Mouse (Mus musculus): Measurements from ENCODE around the gene Lyve1. TPM values are rescaled to one million over a fixed set of nuclear protein-coding genes. Genes with fewer than 3 reads are reported as not detected.
"Not testable (repeated sequence)": the region's sequence is repeated elsewhere in the genome, so short reads cannot be mapped to it uniquely, and the experiment has no call there.

Gene Lyve1
- 13.8 and 15.1 TPM in 2 replicates for polyA plus RNA-seq (2015; fragmentation: Nextera tagmentation; extraction: Ambion mirVana)

GRCm38 (mm10) chr7:110862751-110863289 lies at the start of gene Lyve1:
Gene Lyve1 (minus strand): TSS chr7:110863239.
- ATAC-seq: no peak
- Histone ChIP-seq H3K4me2 (ENCODE audit: low read depth, low read length) (no peak within 1 kb of the TSS), H3K27me3 (replicated peaks; ENCODE audit: control insufficient read depth, insufficient read depth, low read length) (no peaks in the 10 kb centered on the region), H3K4me1 (ENCODE audit: control insufficient read depth, insufficient read depth, low read length) (peaks cover 29% of the 10 kb centered on the region), H3K27ac (ENCODE audit: low read length) (0 out of 2 replicates have a peak within 1 kb of the TSS, but pooled peaks have one; percentile 16), H3K9me3 (ENCODE audit: control insufficient read depth, low read length) (no peaks in the 10 kb centered on the region), H3K36me3 (ENCODE audit: control insufficient read depth, insufficient read depth, low read length) (no peaks in the 10 kb centered on the region), H3K9ac (ENCODE audit: low read depth, low read length) (no peak within 1 kb of the TSS), H3K4me3 (ENCODE audit: low read length) (no peak within 1 kb of the TSS)
- WGBS: 67% methylated on average over 12 of the region's 12 CpGs

GRCm38 (mm10) chr7:110908209-110909144 lies 45.4 kb upstream of the Lyve1 start:
- no peaks in the 10 kb centered on the region for H3K36me3 ChIP-seq (ENCODE audit: control insufficient read depth, insufficient read depth, low read length)
- no peak overlapping the region for H3K9ac ChIP-seq (ENCODE audit: low read depth, low read length)
- no peak overlapping the region for H3K4me3 ChIP-seq (ENCODE audit: low read length)
- no peak overlapping the region for H3K27ac ChIP-seq (ENCODE audit: low read length)
- H3K9me3 ChIP-seq (ENCODE audit: control insufficient read depth, low read length): no peaks in the 10 kb centered on the region
- peaks cover 2% of the 10 kb centered on the region; the same call in 1 of the 2 replicates for H3K4me1 ChIP-seq (ENCODE audit: control insufficient read depth, insufficient read depth, low read length)
- WGBS: 75% methylated on average over 8 of the region's 8 CpGs
- H3K27me3 ChIP-seq (replicated peaks; ENCODE audit: control insufficient read depth, insufficient read depth, low read length): no peaks in the 10 kb centered on the region
- no peak overlapping the region for H3K4me2 ChIP-seq (ENCODE audit: low read depth, low read length)
- no peak for ATAC-seq

GRCm38 (mm10) chr7:110906566-110906965 lies 43.5 kb upstream of the Lyve1 start:
- WGBS: 85% methylated on average over 2 of the region's 2 CpGs
- no peak overlapping the region for H3K4me2 ChIP-seq (ENCODE audit: low read depth, low read length)
- no peak overlapping the region for H3K9ac ChIP-seq (ENCODE audit: low read depth, low read length)
- H3K27me3 ChIP-seq (replicated peaks; ENCODE audit: control insufficient read depth, insufficient read depth, low read length): no peaks in the 10 kb centered on the region
- no peak overlapping the region for H3K27ac ChIP-seq (ENCODE audit: low read length)
- H3K9me3 ChIP-seq (ENCODE audit: control insufficient read depth, low read length): no peaks in the 10 kb centered on the region
- no peak overlapping the region for H3K4me3 ChIP-seq (ENCODE audit: low read length)
- ATAC-seq: no peak
- H3K36me3 ChIP-seq (ENCODE audit: control insufficient read depth, insufficient read depth, low read length): no peaks in the 10 kb centered on the region
- no peaks in the 10 kb centered on the region for H3K4me1 ChIP-seq (ENCODE audit: control insufficient read depth, insufficient read depth, low read length)

GRCm38 (mm10) chr7:110903226-110903625 lies 40.2 kb upstream of the Lyve1 start:
- Histone ChIP-seq H3K4me3 (ENCODE audit: low read length) (no peak overlapping the region), H3K9ac (ENCODE audit: low read depth, low read length) (no peak overlapping the region), H3K27ac (ENCODE audit: low read length) (no peak overlapping the region), H3K4me2 (ENCODE audit: low read depth, low read length) (no peak overlapping the region), H3K9me3 (ENCODE audit: control insufficient read depth, low read length) (no peaks in the 10 kb centered on the region), H3K4me1 (ENCODE audit: control insufficient read depth, insufficient read depth, low read length) (no peaks in the 10 kb centered on the region), H3K36me3 (ENCODE audit: control insufficient read depth, insufficient read depth, low read length) (0 out of 2 replicates have a peak, but pooled peaks cover 4% of the 10 kb centered on the region), H3K27me3 (replicated peaks; ENCODE audit: control insufficient read depth, insufficient read depth, low read length) (no peaks in the 10 kb centered on the region)
- 66% methylated on average over 7 of the region's 7 CpGs for WGBS
- peak; percentile 46 for ATAC-seq

DNA sequence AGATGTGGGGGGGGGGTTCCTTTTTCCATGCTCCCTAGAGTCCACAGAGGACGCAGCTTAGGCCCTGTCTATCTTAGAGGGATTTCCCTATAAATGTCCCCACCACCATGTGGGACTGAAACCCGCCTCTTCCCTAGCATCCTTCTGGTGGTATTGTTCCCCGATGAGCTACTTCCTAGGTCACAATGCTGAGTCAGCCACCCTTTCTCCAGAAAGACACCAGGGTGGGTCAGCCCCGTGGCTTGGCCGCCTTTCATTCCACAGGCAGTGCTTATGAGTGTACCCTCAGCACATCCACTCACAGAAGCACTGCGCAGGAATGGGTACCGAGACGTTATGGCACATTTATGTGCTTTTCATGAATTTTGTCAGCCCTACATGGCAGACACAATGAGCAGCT lies 34.2 kb upstream of the Lyve1 start:
- Histone ChIP-seq H3K9me3 (ENCODE audit: control insufficient read depth, low read length) (no peaks in the 10 kb centered on the region), H3K36me3 (ENCODE audit: control insufficient read depth, insufficient read depth, low read length) (0 out of 2 replicates have a peak, but pooled peaks cover 4% of the 10 kb centered on the region), H3K27ac (ENCODE audit: low read length) (no peak overlapping the region), H3K4me2 (ENCODE audit: low read depth, low read length) (no peak overlapping the region), H3K4me3 (ENCODE audit: low read length) (no peak overlapping the region), H3K9ac (ENCODE audit: low read depth, low read length) (no peak overlapping the region), H3K27me3 (replicated peaks; ENCODE audit: control insufficient read depth, insufficient read depth, low read length) (no peaks in the 10 kb centered on the region), H3K4me1 (ENCODE audit: control insufficient read depth, insufficient read depth, low read length) (peaks cover 22% of the 10 kb centered on the region)
- ATAC-seq: no peak
- 92% methylated on average over 8 of the region's 8 CpGs for WGBS

- no peak overlapping the region for H3K4me2 ChIP-seq (ENCODE audit: low read depth, low read length)
- H3K27me3 ChIP-seq (replicated peaks; ENCODE audit: control insufficient read depth, insufficient read depth, low read length): no peaks in the 10 kb centered on the region
- 94% methylated on average over 7 of the region's 7 CpGs for WGBS
- no peak overlapping the region for H3K9ac ChIP-seq (ENCODE audit: low read depth, low read length)
- no peaks in the 10 kb centered on the region for H3K9me3 ChIP-seq (ENCODE audit: control insufficient read depth, low read length)
- no peak for ATAC-seq
- no peak overlapping the region for H3K4me3 ChIP-seq (ENCODE audit: low read length)
- peaks cover 22% of the 10 kb centered on the region for H3K4me1 ChIP-seq (ENCODE audit: control insufficient read depth, insufficient read depth, low read length)
- no peak overlapping the region for H3K27ac ChIP-seq (ENCODE audit: low read length)
- 0 out of 2 replicates have a peak, but pooled peaks cover 4% of the 10 kb centered on the region for H3K36me3 ChIP-seq (ENCODE audit: control insufficient read depth, insufficient read depth, low read length)
Observed at GRCm38 (mm10) chr7:110896453-110896852, 33.4 kb upstream of the Lyve1 start.

DNA sequence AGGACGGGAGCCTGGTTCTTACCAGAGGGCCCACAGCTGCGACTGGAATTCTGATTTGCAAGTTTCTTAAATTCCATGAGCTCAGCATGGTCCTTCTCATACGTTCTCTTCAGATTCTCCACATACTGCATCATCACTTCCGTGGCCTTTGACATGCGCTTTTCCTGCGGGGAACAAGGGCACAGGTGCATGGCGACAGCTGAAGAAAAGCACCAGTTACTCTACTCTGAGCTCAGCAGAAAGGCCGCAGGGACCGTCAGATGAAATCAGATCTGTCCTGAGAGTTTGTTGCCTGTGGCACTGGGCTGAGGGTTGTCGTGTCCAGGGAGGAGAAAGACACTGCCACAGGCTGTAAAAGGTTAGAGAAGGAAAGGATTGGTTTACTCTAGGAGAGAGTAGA lies 32.7 kb upstream of the Lyve1 start:
- H3K4me1 ChIP-seq (ENCODE audit: control insufficient read depth, insufficient read depth, low read length): peaks cover 27% of the 10 kb centered on the region
- ATAC-seq; H3K4me2 ChIP-seq (ENCODE audit: low read depth, low read length); H3K9me3 ChIP-seq (ENCODE audit: control insufficient read depth, low read length); H3K4me3 ChIP-seq (ENCODE audit: low read length); H3K27ac ChIP-seq (ENCODE audit: low read length); H3K36me3 ChIP-seq (ENCODE audit: control insufficient read depth, insufficient read depth, low read length); H3K27me3 ChIP-seq (replicated peaks; ENCODE audit: control insufficient read depth, insufficient read depth, low read length); H3K9ac ChIP-seq (ENCODE audit: low read depth, low read length): not testable (repeated sequence)
- 86% methylated on average over 10 of the region's 10 CpGs for WGBS

GRCm38 (mm10) chr7:110894673-110895072 lies 31.6 kb upstream of the Lyve1 start:
- Histone ChIP-seq H3K4me2 (ENCODE audit: low read depth, low read length) (0 out of 2 replicates have a peak overlapping the region, but pooled peaks have one; percentile 40), H3K9me3 (ENCODE audit: control insufficient read depth, low read length) (no peaks in the 10 kb centered on the region), H3K4me3 (ENCODE audit: low read length) (no peak overlapping the region), H3K27me3 (replicated peaks; ENCODE audit: control insufficient read depth, insufficient read depth, low read length) (no peaks in the 10 kb centered on the region), H3K36me3 (ENCODE audit: control insufficient read depth, insufficient read depth, low read length) (no peaks in the 10 kb centered on the region), H3K27ac (ENCODE audit: low read length) (peak overlapping the region; percentile 97), H3K9ac (ENCODE audit: low read depth, low read length) (0 out of 2 replicates have a peak overlapping the region, but pooled peaks have one; percentile 24), H3K4me1 (ENCODE audit: control insufficient read depth, insufficient read depth, low read length) (peaks cover 27% of the 10 kb centered on the region)
- 69% methylated on average over 9 of the region's 9 CpGs for WGBS
- no peak for ATAC-seq

- Histone ChIP-seq H3K27ac (ENCODE audit: low read length) (peak overlapping the region; percentile 97), H3K4me1 (ENCODE audit: control insufficient read depth, insufficient read depth, low read length) (peaks cover 27% of the 10 kb centered on the region), H3K4me3 (ENCODE audit: low read length) (peak overlapping the region; percentile 22; the same call in 1 of the 2 replicates), H3K27me3 (replicated peaks; ENCODE audit: control insufficient read depth, insufficient read depth, low read length) (no peaks in the 10 kb centered on the region), H3K9me3 (ENCODE audit: control insufficient read depth, low read length) (no peaks in the 10 kb centered on the region), H3K4me2 (ENCODE audit: low read depth, low read length) (peak overlapping the region; percentile 40), H3K36me3 (ENCODE audit: control insufficient read depth, insufficient read depth, low read length) (no peaks in the 10 kb centered on the region), H3K9ac (ENCODE audit: low read depth, low read length) (peak overlapping the region; percentile 49)
- 22% methylated on average over 10 of the region's 10 CpGs for WGBS
- ATAC-seq: peak; percentile 93
Observed at GRCm38 (mm10) chr7:110893943-110894610, 31.0 kb upstream of the Lyve1 start.

Data from intestine, embryonic 16.5 days (tissue).